Mouse (Mus musculus) MEL (cell line): Measurements from ENCODE around the gene Slc30a10. TPM values are rescaled to one million over a fixed set of nuclear protein-coding genes. Genes with fewer than 3 reads are reported as not detected.

ENCODE experiments used
- DNase-seq: peaks from one replicate; pipeline ENCODE4 v3.0.0; 2011; ENCODE audit warnings: low read depth, low spot score
- H3K27ac ChIP-seq: 2 replicates; pipeline ENCODE4 v1.5.1; 2012; ENCODE audit warnings: low read depth, mild to moderate bottlenecking, control low read depth, low read length, moderate library complexity; ENCODE audit not compliant: control insufficient read depth
- H3K27me3 ChIP-seq, 2 experiments: fragments of 150-350 bp in 1 of 2; sonication (generic) in 1 of 2; 2 replicates each; pipeline ENCODE4 v1.6.1; 2012; ENCODE audit warnings: low read length in 2 of 2, mild to moderate bottlenecking in 2 of 2, improper control_type of control experiment in 1 of 2, moderate library complexity in 1 of 2; ENCODE audit not compliant: insufficient read depth in 2 of 2, control insufficient read depth in 1 of 2
- H3K36me3 ChIP-seq, 2 experiments: 2 replicates each; pipeline ENCODE4 v1.6.1; 2012 to 2014; ENCODE audit warnings: low read length in 2 of 2, improper control_type of control experiment in 1 of 2, inconsistent platforms in 1 of 2, mild to moderate bottlenecking in 1 of 2; ENCODE audit not compliant: insufficient read depth in 2 of 2, control insufficient read depth in 1 of 2
- H3K4me1 ChIP-seq, 2 experiments: fragments of 150-350 bp in 1 of 2; sonication (generic) in 1 of 2; 2 replicates each; pipeline ENCODE4 v1.6.1; 2012; ENCODE audit warnings: low read length in 2 of 2, improper control_type of control experiment in 1 of 2, mild to moderate bottlenecking in 1 of 2; ENCODE audit not compliant: insufficient read depth in 2 of 2, control insufficient read depth in 1 of 2
- H3K4me3 ChIP-seq, 2 experiments: fragments of 150-350 bp in 1 of 2; sonication (generic) in 1 of 2; 2 replicates each; pipeline ENCODE4 v1.5.1; 2012; ENCODE audit warnings: low read depth in 2 of 2, low read length in 2 of 2, mild to moderate bottlenecking in 2 of 2, moderate library complexity in 2 of 2, control low read depth in 1 of 2, improper control_type of control experiment in 1 of 2; ENCODE audit not compliant: control insufficient read depth in 1 of 2, insufficient read depth in 1 of 2
- H3K79me2 ChIP-seq: 2 replicates; pipeline ENCODE4 v1.6.1; 2012; ENCODE audit warnings: mild to moderate bottlenecking, low read length, moderate library complexity; ENCODE audit not compliant: control insufficient read depth, poor library complexity, insufficient read depth
- H3K9ac ChIP-seq: 2 replicates; pipeline ENCODE4 v1.6.1; 2012; ENCODE audit warnings: low read depth, mild to moderate bottlenecking, control low read depth, low read length, moderate library complexity; ENCODE audit not compliant: control insufficient read depth, poor library complexity, severe bottlenecking
- H3K9me3 ChIP-seq: fragments of 150-350 bp; sonication (generic); replicated peaks from 2 replicates; pipeline ENCODE4 v1.6.1; 2012; ENCODE audit warnings: mild to moderate bottlenecking, low read length, improper control_type of control experiment, moderate library complexity; ENCODE audit not compliant: insufficient read depth
- BHLHE40 ChIP-seq: IDR thresholded peaks from 2 replicates; pipeline ENCODE4 v1.6.1; 2012; ENCODE audit warnings: low read depth, mild to moderate bottlenecking, inconsistent platforms, low read length, improper control_type of control experiment, borderline replicate concordance
- CHD1 ChIP-seq: IDR thresholded peaks from 2 replicates; pipeline ENCODE4 v1.6.1; 2012; ENCODE audit warnings: low read depth, mild to moderate bottlenecking, inconsistent platforms, low read length, improper control_type of control experiment
- CHD2 ChIP-seq: IDR thresholded peaks from 2 replicates; pipeline ENCODE4 v1.6.1; 2011; ENCODE audit warnings: low read length, improper control_type of control experiment
- EP300 ChIP-seq, 2 experiments: IDR thresholded peaks; 2 replicates each; pipeline ENCODE4 v1.6.1; 2011; ENCODE audit warnings: improper control_type of control experiment in 2 of 2, low read length in 2 of 2, low read depth in 1 of 2, mild to moderate bottlenecking in 1 of 2
- ETS1 ChIP-seq: IDR thresholded peaks from 2 replicates; pipeline ENCODE4 v1.6.1; 2012; ENCODE audit warnings: low read depth, mild to moderate bottlenecking, inconsistent platforms, low read length, improper control_type of control experiment, moderate library complexity
- GABPA ChIP-seq: IDR thresholded peaks from 2 replicates; pipeline ENCODE4 v1.6.1; 2012; ENCODE audit warnings: low read depth, mild to moderate bottlenecking, inconsistent platforms, low read length, improper control_type of control experiment, moderate library complexity
- GATA1 ChIP-seq: IDR thresholded peaks from 2 replicates; pipeline ENCODE4 v1.6.1; 2011; ENCODE audit warnings: low read depth, low read length, improper control_type of control experiment
- HCFC1 ChIP-seq: IDR thresholded peaks from 2 replicates; pipeline ENCODE4 v1.6.1; 2012; ENCODE audit warnings: low read depth, mild to moderate bottlenecking, inconsistent platforms, low read length, improper control_type of control experiment, moderate library complexity
- KAT2A ChIP-seq: conservative IDR thresholded peaks from 2 replicates; pipeline ENCODE4 v1.6.1; 2012; ENCODE audit warnings: low read depth, low read length, improper control_type of control experiment, inconsistent platforms
- MAFK ChIP-seq: IDR thresholded peaks from 2 replicates; pipeline ENCODE4 v1.6.1; 2011; ENCODE audit warnings: low read depth, mild to moderate bottlenecking, low read length, improper control_type of control experiment, borderline replicate concordance
- MAX ChIP-seq: IDR thresholded peaks from 2 replicates; pipeline ENCODE4 v1.6.1; 2011; ENCODE audit warnings: low read length, improper control_type of control experiment
- MXI1 ChIP-seq: IDR thresholded peaks from 2 replicates; pipeline ENCODE4 v1.6.1; 2011; ENCODE audit warnings: mild to moderate bottlenecking, low read depth, low read length, improper control_type of control experiment
- MYB ChIP-seq: IDR thresholded peaks from 2 replicates; pipeline ENCODE4 v1.6.1; 2011; ENCODE audit warnings: mild to moderate bottlenecking, low read depth, low read length, improper control_type of control experiment
- MYC ChIP-seq: IDR thresholded peaks from 2 replicates; pipeline ENCODE4 v1.6.1; 2011; ENCODE audit warnings: low read depth, mild to moderate bottlenecking, low read length, improper control_type of control experiment, moderate library complexity
- NELFE ChIP-seq: IDR thresholded peaks from 2 replicates; pipeline ENCODE4 v1.6.1; 2011; ENCODE audit warnings: low read depth, low read length, improper control_type of control experiment
- POLR2AphosphoS2 ChIP-seq: IDR thresholded peaks from 2 replicates; pipeline ENCODE4 v1.6.1; 2011; ENCODE audit warnings: low read length, improper control_type of control experiment
- POLR2AphosphoS5 ChIP-seq: IDR thresholded peaks from 2 replicates; pipeline ENCODE4 v1.6.1; 2012; ENCODE audit warnings: low read depth, borderline replicate concordance, mild to moderate bottlenecking, inconsistent platforms, low read length, moderate library complexity, mixed read lengths
- RCOR1 ChIP-seq: IDR thresholded peaks from 2 replicates; pipeline ENCODE4 v1.6.1; 2012; ENCODE audit warnings: low read depth, mild to moderate bottlenecking, inconsistent platforms, low read length, improper control_type of control experiment
- SIN3A ChIP-seq: IDR thresholded peaks from 2 replicates; pipeline ENCODE4 v1.6.1; 2012; ENCODE audit warnings: low read length, improper control_type of control experiment, inconsistent platforms
- TAL1 ChIP-seq: IDR thresholded peaks from 2 replicates; pipeline ENCODE4 v1.6.1; 2012; ENCODE audit warnings: mild to moderate bottlenecking, inconsistent platforms, low read length, moderate library complexity, mixed read lengths
- TBP ChIP-seq: IDR thresholded peaks from 2 replicates; pipeline ENCODE4 v1.8.0; 2011; ENCODE audit warnings: low read depth, low read length, improper control_type of control experiment
- TCF12 ChIP-seq: IDR thresholded peaks from 2 replicates; pipeline ENCODE4 v1.6.1; 2014; ENCODE audit warnings: low read depth, mild to moderate bottlenecking, inconsistent platforms, low read length, improper control_type of control experiment, moderate library complexity
- USF1 ChIP-seq: IDR thresholded peaks from 2 replicates; pipeline ENCODE4 v1.6.1; 2014; ENCODE audit warnings: low read depth, mild to moderate bottlenecking, inconsistent platforms, low read length, improper control_type of control experiment, moderate library complexity
- ZC3H11A ChIP-seq: IDR thresholded peaks from 2 replicates; pipeline ENCODE4 v1.6.1; 2012; ENCODE audit warnings: low read depth, mild to moderate bottlenecking, inconsistent platforms, low read length, improper control_type of control experiment
- ZNF384 ChIP-seq: IDR thresholded peaks from 2 replicates; pipeline ENCODE4 v1.6.1; 2012; ENCODE audit warnings: low read depth, mild to moderate bottlenecking, inconsistent platforms, low read length, improper control_type of control experiment
- polyA plus RNA-seq, 2 experiments: library from polyadenylated mRNA; stranded (reverse) in 1 of 2; unstranded in 1 of 2; fragments of >175 nt in 1 of 2; fragments of >200 nt in 1 of 2; gene quantifications; 2 replicates each; pipeline versions ENCODE4 v1.2.1 to v1.2.4; 2012; ENCODE audit warnings: low replicate concordance in 2 of 2, low read depth in 1 of 2; ENCODE audit not compliant: insufficient read length in 2 of 2, insufficient read depth in 1 of 2, missing spikeins in 1 of 2
- total RNA-seq: library from RNA; depleted of rRNA; stranded (reverse); fragments of 300-350 nt; gene quantifications from 2 replicates; pipeline ENCODE4 v1.2.3, GENCODE M21; 2012

The Slc30a10 gene
- total and polyA plus RNA-seq, 3 experiments = 2.1 to 7.9 TPM; not detected in 1

GRCm38 (mm10) chr1:185469551-185470021 lies 14.9 kb downstream of the Slc30a10 start (continued):
- no peak for TF ChIP-seq POLR2AphosphoS2
- 0 out of 2 replicates have a peak, but pooled peaks have one; percentile 35 for TF ChIP-seq HCFC1
- TF ChIP-seq TBP = 0 out of 2 replicates have a peak, but pooled peaks have one; percentile 63

- TF ChIP-seq USF1 = peak; percentile 83
- peak; percentile 72 for TF ChIP-seq RCOR1
- no peak for TF ChIP-seq POLR2AphosphoS5
- peak; percentile 96 for TF ChIP-seq SIN3A
- TF ChIP-seq ZC3H11A = no peak
- peak; percentile 96 for TF ChIP-seq MAX
- no peak for TF ChIP-seq NELFE
- TF ChIP-seq EP300 (IDR thresholded peaks at IDR 0.05; ENCODE audit: low read depth in 1 of 2, low read length in 2 of 2) = peak; percentile 83 to 96
- peak; percentile 98 for TF ChIP-seq TCF12
- 0 out of 2 replicates have a peak, but pooled peaks have one; percentile 55 for TF ChIP-seq MYB
- TF ChIP-seq MXI1 = peak; percentile 97
- no peak for TF ChIP-seq CHD2
- TF ChIP-seq CHD1 = no peak
- TF ChIP-seq GATA1 = peak; percentile 93
- TF ChIP-seq MYC = peak; percentile 95
- no peak for TF ChIP-seq GABPA
- peak; percentile 96 for TF ChIP-seq ETS1
- peak; percentile 94 for TF ChIP-seq TAL1
- no peak; the same call in 1 of the 2 replicates for TF ChIP-seq MAFK
- peak; percentile 12; the same call in 1 of the 2 replicates for TF ChIP-seq ZNF384
- no peak for TF ChIP-seq KAT2A
- peak; percentile 100 for TF ChIP-seq BHLHE40
- Histone ChIP-seq H3K4me1 (peaks cover 16 to 46% of the 10 kb centered on the region in 2 experiments), H3K4me3 (no peak overlapping the region), H3K36me3 (peaks cover 0 to 39% of the 10 kb centered on the region in 2 experiments; a peak in 2 of 4 replicates), H3K79me2 (no peaks in the 10 kb centered on the region), H3K9me3 (no peaks in the 10 kb centered on the region), H3K9ac (peak overlapping the region; percentile 1; the same call in 1 of the 2 replicates), H3K27me3 (no peaks in the 10 kb centered on the region), H3K27ac (peak overlapping the region; percentile 79)
- peak; percentile 88 for DNase-seq
Measured at GRCm38 (mm10) chr1:185472025-185472720, 17.5 kb downstream of the Slc30a10 start.
